Mouse (Mus musculus) cortical plate, adult 2 months (tissue): ENCODE results near the gene Hba-x. TPM values are rescaled to one million over a fixed set of nuclear protein-coding genes. Genes with fewer than 3 reads are reported as not detected.

Experiments
- H3K27ac ChIP-seq: fragments of 200-500 bp; 2 replicates; pipeline ENCODE4 v1.5.1; 2012; ENCODE audit warnings: low read length, control low read depth, inconsistent platforms; ENCODE audit not compliant: insufficient read depth
- H3K4me1 ChIP-seq: fragments of 200-500 bp; 2 replicates; pipeline ENCODE4 v1.6.1; 2011; ENCODE audit warnings: low read length; ENCODE audit not compliant: control insufficient read depth, insufficient read depth
- H3K4me3 ChIP-seq: fragments of 200-500 bp; 2 replicates; pipeline ENCODE4 v1.5.1; 2011; ENCODE audit warnings: mild to moderate bottlenecking, low read length, control low read depth; ENCODE audit not compliant: insufficient read depth
- CTCF ChIP-seq: fragments of 200-500 bp; IDR thresholded peaks from 2 replicates; pipeline ENCODE4 v1.5.1; 2011; ENCODE audit warnings: mild to moderate bottlenecking, control low read depth, low read length; ENCODE audit not compliant: insufficient read depth; ENCODE audit errors: extremely low read depth
- POLR2A ChIP-seq: fragments of 200-500 bp; IDR thresholded peaks from 2 replicates; pipeline ENCODE4 v1.6.1; 2011; ENCODE audit warnings: mild to moderate bottlenecking, low read length, control low read depth; ENCODE audit not compliant: insufficient read depth; ENCODE audit errors: extremely low read depth
- polyA plus RNA-seq: library from polyadenylated mRNA; depleted of rRNA; stranded (reverse); fragments of >200 nt; gene quantifications from 2 replicates; pipeline ENCODE4 v1.2.3, GENCODE M21; 2012

Gene Hba-x
- polyA plus RNA-seq, 1 experiment, result 0.15 TPM

DNA sequence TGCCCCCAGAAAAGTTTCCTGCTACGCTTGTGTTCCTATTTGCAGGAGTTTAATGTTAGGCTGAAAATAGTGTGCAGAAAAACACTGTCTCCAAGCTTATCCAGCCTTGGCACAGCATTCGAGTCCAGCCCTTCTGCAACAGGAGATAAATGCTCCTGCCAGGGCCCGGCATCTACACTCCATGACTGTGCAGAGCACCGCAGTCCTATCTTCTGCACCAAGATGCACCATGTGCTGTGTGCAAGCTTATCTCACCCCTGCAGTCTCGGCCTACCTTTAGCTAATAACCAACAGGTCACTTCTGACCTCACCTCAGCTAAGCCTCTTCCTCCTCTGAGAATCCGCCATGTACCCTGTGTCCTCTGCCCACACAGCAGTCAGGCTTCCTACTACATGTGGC, 30.6 kb upstream of the Hba-x start:
- Histone ChIP-seq H3K27ac (no peak overlapping the region), H3K4me3 (no peak overlapping the region), H3K4me1 (peaks cover 16% of the 10 kb centered on the region)
- TF ChIP-seq POLR2A (no peak), CTCF (no peak)

DNA sequence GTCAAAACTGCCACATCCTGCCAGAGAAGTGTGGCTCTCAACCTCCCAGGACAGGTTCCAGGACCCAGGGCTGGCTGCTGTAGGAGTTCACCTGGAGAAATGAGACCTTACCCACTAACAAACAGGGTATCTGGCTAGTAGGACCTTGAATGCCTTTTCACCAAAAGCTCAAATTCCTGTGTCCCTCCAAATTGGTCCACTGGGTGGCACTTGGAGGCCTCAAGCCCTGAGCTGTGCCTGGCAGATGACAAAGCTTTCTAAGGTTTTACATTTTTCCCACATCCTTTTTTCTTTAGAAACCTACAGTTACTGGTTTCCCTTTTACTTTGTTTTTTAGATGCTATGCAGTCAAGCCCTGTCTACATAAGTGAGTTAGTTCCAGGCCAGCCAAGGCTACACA, 29.1 kb upstream of the Hba-x start:
- H3K27ac ChIP-seq, result no peak overlapping the region
- TF ChIP-seq CTCF (peak; percentile 22; the same call in 1 of the 2 replicates), POLR2A (no peak)
- H3K4me1 ChIP-seq, result peaks cover 18% of the 10 kb centered on the region
- H3K4me3 ChIP-seq, result no peak overlapping the region

DNA sequence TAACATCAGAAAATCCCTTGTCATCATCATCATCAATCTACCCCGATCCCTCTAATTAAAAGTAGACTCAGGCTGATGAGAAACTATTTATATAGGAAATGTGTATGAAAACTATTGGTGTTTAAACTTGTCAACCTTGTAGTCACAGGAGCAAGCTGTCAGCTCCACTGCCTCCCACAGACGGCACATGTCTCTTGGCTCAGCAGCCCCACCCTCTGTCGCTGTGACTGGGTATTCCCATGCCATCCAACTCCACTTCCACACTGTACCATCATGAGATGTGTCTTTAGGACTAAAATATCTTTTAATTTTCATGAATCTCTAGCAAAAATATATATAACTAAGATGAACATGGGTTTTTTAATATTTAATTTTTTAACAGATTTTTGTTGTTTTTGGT, 27.9 kb upstream of the Hba-x start:
- TF ChIP-seq POLR2A (no peak), CTCF (no peak)
- Histone ChIP-seq H3K27ac (no peak overlapping the region), H3K4me3 (no peak overlapping the region), H3K4me1 (peaks cover 9% of the 10 kb centered on the region)

GRCm38 (mm10) chr11:32250880-32251763, 25.1 kb upstream of the Hba-x start:
- TF ChIP-seq POLR2A, result no peak
- no peak for TF ChIP-seq CTCF
- Histone ChIP-seq H3K4me3 (no peak overlapping the region), H3K4me1 (peaks cover 3% of the 10 kb centered on the region; the same call in 1 of the 2 replicates), H3K27ac (no peak overlapping the region)

GRCm38 (mm10) chr11:32253121-32253520, 23.1 kb upstream of the Hba-x start:
- Histone ChIP-seq H3K27ac (no peak overlapping the region), H3K4me3 (no peak overlapping the region), H3K4me1 (peaks cover 3% of the 10 kb centered on the region; the same call in 1 of the 2 replicates)
- TF ChIP-seq POLR2A, result no peak
- no peak for TF ChIP-seq CTCF

DNA sequence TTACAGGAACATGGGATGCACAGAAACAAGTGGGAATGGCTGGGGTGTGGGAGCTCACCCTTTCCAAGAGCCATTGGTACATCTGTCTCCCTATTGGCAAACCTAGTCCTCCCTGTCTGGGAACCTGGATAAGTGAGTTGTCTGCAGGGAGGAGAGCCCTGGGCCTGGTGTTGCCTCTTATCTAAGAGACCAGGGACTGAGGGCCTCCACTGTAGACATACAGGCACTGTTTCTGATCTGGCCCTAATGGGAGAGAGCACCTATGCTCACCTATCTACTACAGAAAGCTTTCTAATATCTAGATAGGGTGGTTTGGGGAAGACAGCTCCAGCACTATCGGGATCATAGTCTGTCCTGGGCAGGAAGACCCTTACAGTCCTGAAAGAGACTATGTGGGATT, 20.1 kb upstream of the Hba-x start:
- Histone ChIP-seq H3K4me3 (no peak overlapping the region), H3K4me1 (peaks cover 3% of the 10 kb centered on the region; the same call in 1 of the 2 replicates)

GRCm38 (mm10) chr11:32256566-32256965, 19.6 kb upstream of the Hba-x start:
- Histone ChIP-seq H3K27ac (no peak overlapping the region), H3K4me3 (no peak overlapping the region), H3K4me1 (peaks cover 2% of the 10 kb centered on the region; the same call in 1 of the 2 replicates)
- TF ChIP-seq POLR2A (no peak), CTCF (no peak)

More for the DNA sequence above, 20.1 kb upstream of the Hba-x start:
- H3K27ac ChIP-seq, result no peak overlapping the region
- TF ChIP-seq POLR2A (no peak), CTCF (no peak)

- Histone ChIP-seq H3K27ac (no peak overlapping the region), H3K4me1 (no peaks in the 10 kb centered on the region; the same call in 1 of the 2 replicates), H3K4me3 (no peak overlapping the region)
- TF ChIP-seq POLR2A, result no peak
- TF ChIP-seq CTCF, result no peak
These were observed 13.4 kb upstream of the Hba-x start for GRCm38 (mm10) chr11:32262674-32263415.

GRCm38 (mm10) chr11:32265117-32265738, 11.0 kb upstream of the Hba-x start:
- no peak overlapping the region for H3K4me3 ChIP-seq
- TF ChIP-seq CTCF (no peak), POLR2A (no peak)
- no peaks in the 10 kb centered on the region; the same call in 1 of the 2 replicates for H3K4me1 ChIP-seq
- no peak overlapping the region for H3K27ac ChIP-seq

GRCm38 (mm10) chr11:32266194-32266593, 10.0 kb upstream of the Hba-x start:
- H3K4me3 ChIP-seq, result no peak overlapping the region; the same call in 1 of the 2 replicates
- TF ChIP-seq POLR2A (no peak), CTCF (no peak)
- H3K4me1 ChIP-seq, result no peaks in the 10 kb centered on the region; the same call in 1 of the 2 replicates
- no peak overlapping the region for H3K27ac ChIP-seq
